Mouse (Mus musculus): ENCODE measurements around the gene Syne4. TPM values are rescaled to one million over a fixed set of nuclear protein-coding genes. Genes with fewer than 3 reads are reported as not detected.

The Syne4 gene
- 11.7 and 12.1 TPM in 2 replicates for polyA plus RNA-seq (2016; fragmentation: Nextera tagmentation; extraction: Ambion mirVana)

DNA sequence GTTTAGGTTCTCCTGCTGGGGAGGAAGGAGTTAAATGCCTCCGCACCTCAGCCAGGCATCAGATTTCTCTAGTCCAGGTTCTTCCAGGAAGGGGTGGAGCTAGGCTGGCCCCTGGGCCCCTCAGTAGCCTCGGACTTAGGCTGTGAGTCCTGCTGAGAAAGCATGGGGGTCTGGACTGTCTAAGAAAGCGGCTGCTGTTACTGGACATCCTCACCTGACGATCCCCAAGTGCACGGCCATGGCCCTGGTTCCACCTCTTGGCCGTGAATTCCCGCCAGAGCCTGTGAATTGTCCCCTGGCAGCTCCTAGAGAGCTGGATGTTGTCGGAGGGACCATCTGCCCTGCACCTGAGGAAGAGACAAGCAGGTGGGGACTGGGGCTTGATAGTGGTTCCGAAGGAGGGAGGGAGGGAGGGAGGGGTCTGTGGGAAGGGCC, at the start of gene Syne4:
Gene Syne4 (plus strand): TSS at position 87 of the 435 bp plus-strand sequence.
- Histone ChIP-seq H3K27ac (no peak within 1 kb of the TSS), H3K4me3 (peak within 1 kb of the TSS; percentile 26), H3K9me3 (replicated peaks) (no peaks in the 10 kb centered on the region), H3K9ac (peak within 1 kb of the TSS; percentile 10; the same call in 1 of the 2 replicates), H3K27me3 (replicated peaks) (no peaks in the 10 kb centered on the region), H3K36me3 (peaks cover 12% of the 10 kb centered on the region; the same call in 1 of the 2 replicates), H3K4me2 (peak within 1 kb of the TSS; percentile 46), H3K4me1 (peaks cover 20% of the 10 kb centered on the region)
- 11% methylated on average over 9 of the region's 9 CpGs for WGBS (ENCODE audit: insufficient replicate concordance)
- ATAC-seq, result peak; percentile 11; the same call in 1 of the 2 replicates

- Histone ChIP-seq H3K27ac (no peak overlapping the region), H3K4me1 (no peaks in the 10 kb centered on the region), H3K4me2 (no peak overlapping the region), H3K36me3 (peaks cover 92% of the 10 kb centered on the region), H3K27me3 (replicated peaks) (no peaks in the 10 kb centered on the region), H3K9ac (no peak overlapping the region), H3K9me3 (replicated peaks) (no peaks in the 10 kb centered on the region), H3K4me3 (no peak overlapping the region)
- no peak for ATAC-seq
- WGBS (ENCODE audit: insufficient replicate concordance), result 56% methylated on average over 2 of the region's 2 CpGs
Measured at GRCm38 (mm10) chr7:30265041-30265440, 49.6 kb upstream of the Syne4 start.

DNA sequence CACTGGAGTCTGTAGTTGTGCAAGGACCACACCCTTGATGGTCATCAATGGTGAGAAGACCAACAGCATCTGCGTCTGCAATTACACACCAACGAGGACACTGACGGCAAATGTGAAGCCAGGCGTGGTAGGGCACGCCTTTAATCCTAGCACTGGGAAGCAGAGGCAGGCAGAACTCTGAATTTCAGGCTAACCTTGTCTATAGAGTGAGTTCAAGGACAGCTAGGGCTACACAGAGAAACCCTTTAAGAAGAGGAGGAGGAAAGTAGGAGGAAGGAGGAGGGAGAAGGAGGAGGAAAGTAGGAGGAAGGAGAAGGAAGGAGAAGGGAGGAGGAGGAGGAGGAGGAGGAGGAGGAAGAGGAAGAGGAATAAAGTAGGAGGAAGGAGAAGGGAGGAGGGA, 49.1 kb upstream of the Syne4 start:
- no peak overlapping the region for H3K9ac ChIP-seq
- H3K4me3 ChIP-seq, result no peak overlapping the region
- H3K27ac ChIP-seq, result no peak overlapping the region
- no peaks in the 10 kb centered on the region for H3K9me3 ChIP-seq (replicated peaks)
- 78% methylated on average over 5 of the region's 5 CpGs for WGBS (ENCODE audit: insufficient replicate concordance)
- no peak overlapping the region for H3K4me2 ChIP-seq
- no peaks in the 10 kb centered on the region for H3K27me3 ChIP-seq (replicated peaks)
- H3K36me3 ChIP-seq, result peaks cover 92% of the 10 kb centered on the region
- no peaks in the 10 kb centered on the region for H3K4me1 ChIP-seq
- no peak for ATAC-seq

- peaks cover 93% of the 10 kb centered on the region for H3K36me3 ChIP-seq
- WGBS (ENCODE audit: insufficient replicate concordance), result 81% methylated on average over 7 of the region's 7 CpGs
- no peaks in the 10 kb centered on the region for H3K9me3 ChIP-seq (replicated peaks)
- no peak overlapping the region for H3K9ac ChIP-seq
- no peak overlapping the region for H3K4me3 ChIP-seq
- no peaks in the 10 kb centered on the region for H3K4me1 ChIP-seq
- H3K4me2 ChIP-seq, result no peak overlapping the region
- H3K27me3 ChIP-seq (replicated peaks), result no peaks in the 10 kb centered on the region
- no peak for ATAC-seq
- H3K27ac ChIP-seq, result no peak overlapping the region
Measured at GRCm38 (mm10) chr7:30265935-30266334, 48.7 kb upstream of the Syne4 start.

DNA sequence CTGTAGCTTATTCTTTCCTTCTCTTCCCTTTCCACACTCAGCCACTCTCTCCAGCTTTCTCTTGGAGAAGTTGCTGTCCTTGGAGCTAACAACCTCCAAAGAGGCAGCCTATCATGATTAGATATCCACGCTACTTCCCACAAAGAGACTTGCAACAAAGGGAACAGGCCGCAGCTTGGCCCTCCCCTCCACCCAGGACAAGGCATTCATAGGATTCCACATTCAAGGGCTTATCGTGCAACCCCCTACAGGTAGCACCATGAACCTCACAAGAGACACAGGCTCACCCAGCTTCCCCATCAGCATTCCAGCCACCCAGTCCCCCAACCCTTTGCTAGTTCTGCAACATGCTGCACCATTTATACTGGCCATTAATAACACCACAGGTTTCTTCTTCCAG, 47.8 kb upstream of the Syne4 start:
- ATAC-seq, result no peak

GRCm38 (mm10) chr7:30269641-30270040, 45.0 kb upstream of the Syne4 start:
- no peak for ATAC-seq
- Histone ChIP-seq H3K27ac (no peak overlapping the region), H3K27me3 (replicated peaks) (no peaks in the 10 kb centered on the region), H3K4me1 (no peaks in the 10 kb centered on the region), H3K9me3 (replicated peaks) (no peaks in the 10 kb centered on the region), H3K4me3 (no peak overlapping the region), H3K36me3 (peaks cover 96% of the 10 kb centered on the region), H3K4me2 (no peak overlapping the region), H3K9ac (no peak overlapping the region)
- WGBS (ENCODE audit: insufficient replicate concordance), result 75% methylated on average over 4 of the region's 4 CpGs

More for the DNA sequence above, 47.8 kb upstream of the Syne4 start:
- H3K27ac ChIP-seq, result no peak overlapping the region
- WGBS (ENCODE audit: insufficient replicate concordance), result 75% methylated on average over 3 of the region's 3 CpGs
- no peaks in the 10 kb centered on the region for H3K9me3 ChIP-seq (replicated peaks)
- H3K4me2 ChIP-seq, result no peak overlapping the region
- no peaks in the 10 kb centered on the region for H3K27me3 ChIP-seq (replicated peaks)
- peaks cover 93% of the 10 kb centered on the region for H3K36me3 ChIP-seq
- H3K4me3 ChIP-seq, result no peak overlapping the region
- no peaks in the 10 kb centered on the region for H3K4me1 ChIP-seq
- no peak overlapping the region for H3K9ac ChIP-seq

DNA sequence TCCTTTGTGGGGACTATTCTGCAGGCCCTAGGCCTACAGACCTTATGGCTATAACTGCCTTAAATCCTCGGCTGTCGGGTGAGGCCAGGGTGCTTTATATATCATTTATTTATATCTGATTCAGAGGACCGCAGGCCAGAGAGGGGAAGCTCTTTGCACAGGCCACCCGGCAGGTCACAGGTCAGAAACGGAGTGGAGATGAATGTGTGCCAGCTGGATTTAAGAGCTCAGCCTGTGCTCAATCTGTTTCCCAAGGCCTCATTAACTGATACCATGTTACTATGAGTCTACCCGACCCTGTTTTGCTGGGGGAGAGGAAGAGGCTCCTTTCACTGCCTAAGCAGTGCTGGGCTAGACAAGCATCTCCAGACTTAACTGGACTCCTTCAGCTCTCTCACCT, 40.2 kb upstream of the Syne4 start:
- no peak for ATAC-seq
- no peak overlapping the region for H3K9ac ChIP-seq
- no peak overlapping the region for H3K27ac ChIP-seq

DNA sequence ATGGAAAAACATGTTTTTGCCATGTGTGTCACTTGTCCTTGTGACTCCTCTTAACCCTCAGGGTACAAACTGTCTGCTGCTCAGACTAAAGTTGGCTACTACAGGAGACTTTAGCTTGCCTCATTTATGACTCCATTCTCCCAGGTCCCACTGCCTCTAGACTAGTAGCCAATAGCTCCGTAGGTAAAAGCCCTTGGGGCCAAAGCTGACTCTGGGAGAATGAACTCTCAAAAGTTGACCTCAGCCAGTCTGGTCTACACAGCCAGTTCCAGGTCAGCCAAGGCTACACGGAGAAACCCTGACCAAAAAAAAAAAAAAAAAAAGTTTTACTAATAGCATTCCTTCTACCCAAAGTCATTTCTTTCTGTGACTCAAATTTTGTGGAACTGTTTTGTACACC, 35.7 kb upstream of the Syne4 start:
- Histone ChIP-seq H3K4me3 (peak overlapping the region; percentile 84), H3K9ac (peak overlapping the region; percentile 81), H3K4me1 (peaks cover 44% of the 10 kb centered on the region), H3K27me3 (replicated peaks) (no peaks in the 10 kb centered on the region), H3K4me2 (peak overlapping the region; percentile 94), H3K9me3 (replicated peaks) (no peaks in the 10 kb centered on the region), H3K36me3 (peaks cover 20% of the 10 kb centered on the region), H3K27ac (peak overlapping the region; percentile 97; the same call in 1 of the 2 replicates)
- 48% methylated on average over 2 of the region's 2 CpGs for WGBS (ENCODE audit: insufficient replicate concordance)
- no peak for ATAC-seq

More for the DNA sequence above, 40.2 kb upstream of the Syne4 start:
- peaks cover 27% of the 10 kb centered on the region for H3K4me1 ChIP-seq
- WGBS (ENCODE audit: insufficient replicate concordance), result 70% methylated on average over 6 of the region's 6 CpGs
- peaks cover 64% of the 10 kb centered on the region for H3K36me3 ChIP-seq
- no peaks in the 10 kb centered on the region for H3K9me3 ChIP-seq (replicated peaks)
- H3K4me3 ChIP-seq, result no peak overlapping the region
- H3K4me2 ChIP-seq, result no peak overlapping the region
- H3K27me3 ChIP-seq (replicated peaks), result no peaks in the 10 kb centered on the region

- peak; percentile 60 for ATAC-seq
- WGBS (ENCODE audit: insufficient replicate concordance), result 0% methylated on average over 6 of the region's 6 CpGs
Measured at GRCm38 (mm10) chr7:30279536-30279935, 35.1 kb upstream of the Syne4 start.

GRCm38 (mm10) chr7:30279951-30280669, 34.5 kb upstream of the Syne4 start, which contains the start of the genes Thap8 and Wdr62:
Gene Thap8, plus strand, starts transcription at chr7:30280094.
Gene Wdr62, minus strand, starts transcription at chr7:30280419.
- Histone ChIP-seq H3K4me2 (peak within 1 kb of the TSS; percentile 94), H3K4me3 (peak within 1 kb of the TSS; percentile 84), H3K4me1 (peaks cover 40% of the 10 kb centered on the region), H3K27me3 (replicated peaks) (no peaks in the 10 kb centered on the region), H3K9me3 (replicated peaks) (no peaks in the 10 kb centered on the region), H3K9ac (peak within 1 kb of the TSS; percentile 81), H3K27ac (peak within 1 kb of the TSS; percentile 97), H3K36me3 (peaks cover 8% of the 10 kb centered on the region)
- under 1% methylated on average over 49 of the region's 49 CpGs for WGBS (ENCODE audit: insufficient replicate concordance)
- ATAC-seq, result peak; percentile 93

More at GRCm38 (mm10) chr7:30279536-30279935, 35.1 kb upstream of the Syne4 start:
- Histone ChIP-seq H3K4me1 (peaks cover 44% of the 10 kb centered on the region), H3K27me3 (replicated peaks) (no peaks in the 10 kb centered on the region), H3K4me2 (peak overlapping the region; percentile 94), H3K27ac (peak overlapping the region; percentile 97), H3K36me3 (peaks cover 13% of the 10 kb centered on the region), H3K9me3 (replicated peaks) (no peaks in the 10 kb centered on the region), H3K4me3 (peak overlapping the region; percentile 84), H3K9ac (peak overlapping the region; percentile 81)

GRCm38 (mm10) chr7:30280670-30281138, 33.9 kb upstream of the Syne4 start:
- Histone ChIP-seq H3K27ac (peak overlapping the region; percentile 97), H3K36me3 (0 out of 2 replicates have a peak, but pooled peaks cover 6% of the 10 kb centered on the region), H3K4me3 (peak overlapping the region; percentile 84), H3K27me3 (replicated peaks) (peaks cover 5% of the 10 kb centered on the region; the same call in 1 of the 2 replicates), H3K9ac (peak overlapping the region; percentile 62), H3K4me2 (peak overlapping the region; percentile 94), H3K9me3 (replicated peaks) (no peaks in the 10 kb centered on the region), H3K4me1 (peaks cover 40% of the 10 kb centered on the region)
- ATAC-seq, result peak; percentile 56
- WGBS (ENCODE audit: insufficient replicate concordance), result under 1% methylated on average over 20 of the region's 20 CpGs

DNA sequence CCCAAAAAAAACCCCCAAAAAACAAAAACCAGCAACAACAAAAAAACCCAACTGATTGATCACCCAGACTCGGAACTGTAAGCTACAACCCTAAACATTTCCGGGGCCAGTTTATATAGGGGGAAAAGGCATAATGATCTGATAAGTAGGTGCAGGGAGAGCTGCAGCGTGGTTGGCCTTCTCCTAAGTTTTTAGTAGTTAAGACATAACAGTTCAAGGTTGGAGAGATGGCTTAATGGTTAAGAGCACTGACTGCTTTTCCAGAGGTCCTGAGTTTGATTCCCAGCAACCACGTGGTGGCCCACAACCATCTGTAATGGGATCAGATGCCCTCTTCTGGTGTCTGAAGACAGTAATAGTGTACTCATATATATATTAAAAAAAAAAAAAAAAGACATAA, 33.1 kb upstream of the Syne4 start:
- Histone ChIP-seq H3K9ac (no peak overlapping the region), H3K4me3 (no peak overlapping the region)

More for the DNA sequence above, 33.1 kb upstream of the Syne4 start:
- Histone ChIP-seq H3K36me3 (0 out of 2 replicates have a peak, but pooled peaks cover 6% of the 10 kb centered on the region), H3K4me1 (peaks cover 40% of the 10 kb centered on the region), H3K4me2 (peak overlapping the region; percentile 94), H3K27me3 (replicated peaks) (peaks cover 13% of the 10 kb centered on the region), H3K9me3 (replicated peaks) (no peaks in the 10 kb centered on the region), H3K27ac (no peak overlapping the region)
- no peak for ATAC-seq
- 68% methylated on average over 4 of the region's 4 CpGs for WGBS (ENCODE audit: insufficient replicate concordance)

All from liver, embryonic 12.5 days (tissue).